9 mouse cellular contexts compared by ENCODE assay signal in the genomic region with DNA sequence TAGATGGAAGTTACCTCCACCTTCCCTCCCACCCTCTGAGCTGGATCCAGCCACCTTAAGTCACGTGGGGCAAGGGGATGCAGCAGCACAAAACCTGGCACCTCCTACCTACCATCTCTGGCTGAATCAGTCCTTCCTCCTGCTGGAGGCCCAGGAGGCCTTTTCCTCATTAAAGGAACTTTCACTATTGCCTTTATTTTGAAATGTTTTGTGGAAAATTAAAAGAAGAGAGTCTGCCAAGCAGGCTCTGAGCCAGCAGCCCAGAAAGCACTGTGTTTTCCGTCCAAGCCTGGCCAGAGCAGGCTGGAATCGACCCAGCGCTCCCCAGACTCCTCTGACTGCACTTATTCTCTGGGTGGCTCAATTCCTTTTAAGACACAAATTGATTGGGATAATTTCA.
A peak's percentile ranks its signal among the peaks of the same experiment; 100 is the strongest.
DNase-seq lines count a peak whose midpoint lies in the region; ATAC-seq lines count a peak whose summit lies in the region.
"Had no signal": no experiment of that assay in that cellular context is flagged by ENCODE, and none has a peak within 500 bp of the region (broad histone marks: within the 10 kb centered on the region; RNA-seq: fewer than 3 reads in every experiment).

No protein-coding gene starts in this region.

- no peak overlapping the region for H3K9ac ChIP-seq in heart, embryonic 11.5 days (ENCODE audit: low read depth, low read length)
- H3K9ac ChIP-seq in limb, embryonic 15.5 days = no peak overlapping the region
- H3K9ac ChIP-seq in hindbrain, embryonic 12.5 days = no peak overlapping the region
- H3K9ac ChIP-seq: liver, embryonic 13.5 days had no signal

- H3K27me3 ChIP-seq in heart, embryonic 11.5 days (ENCODE audit: control insufficient read depth, insufficient read depth, low read length) = no peaks in the 10 kb centered on the region
- H3K27me3 ChIP-seq in limb, embryonic 15.5 days = no peaks in the 10 kb centered on the region
- no peaks in the 10 kb centered on the region for H3K27me3 ChIP-seq in hindbrain, embryonic 12.5 days
- H3K27me3 ChIP-seq: liver, embryonic 13.5 days had no signal

- H3K4me2 ChIP-seq in heart, embryonic 11.5 days = no peak overlapping the region
- no peak overlapping the region for H3K4me2 ChIP-seq in limb, embryonic 15.5 days
- no peak overlapping the region for H3K4me2 ChIP-seq in hindbrain, embryonic 12.5 days (replicated peaks)
- H3K4me2 ChIP-seq: liver, embryonic 13.5 days had no signal

- H3K36me3 ChIP-seq in heart, embryonic 11.5 days (ENCODE audit: control insufficient read depth, insufficient read depth, low read length) = no peaks in the 10 kb centered on the region
- H3K36me3 ChIP-seq in limb, embryonic 15.5 days = no peaks in the 10 kb centered on the region
- H3K36me3 ChIP-seq in hindbrain, embryonic 12.5 days = no peaks in the 10 kb centered on the region
- H3K36me3 ChIP-seq: liver, embryonic 13.5 days had no signal

- 80% methylated on average over 4 of the region's 4 CpGs for WGBS in heart, embryonic 11.5 days (ENCODE audit: insufficient replicate concordance)
- 49% methylated on average over 4 of the region's 4 CpGs for WGBS in limb, embryonic 15.5 days
- 79% methylated on average over 4 of the region's 4 CpGs for WGBS in hindbrain, embryonic 12.5 days

- DNase-seq in heart, adult 18-20 months = peak; percentile 74 to 79
- peak; percentile 9 for DNase-seq in adrenal gland, adult 8-10 months
- DNase-seq in gastrocnemius, postnatal 10 days = peak; percentile 73
- DNase-seq in liver = no peak
- DNase-seq: liver, embryonic 13.5 days had no signal

- H3K4me1 ChIP-seq in heart, embryonic 11.5 days (ENCODE audit: control insufficient read depth, insufficient read depth, low read length) = no peaks in the 10 kb centered on the region
- peaks cover 3% of the 10 kb centered on the region for H3K4me1 ChIP-seq in limb, embryonic 15.5 days
- H3K4me1 ChIP-seq in hindbrain, embryonic 12.5 days = peaks cover 3% of the 10 kb centered on the region; the same call in 1 of the 2 replicates
- H3K4me1 ChIP-seq: liver, embryonic 13.5 days had no signal

- H3K9me3 ChIP-seq in heart, embryonic 11.5 days (replicated peaks; ENCODE audit: control insufficient read depth, low read length) = no peaks in the 10 kb centered on the region
- no peaks in the 10 kb centered on the region for H3K9me3 ChIP-seq in limb, embryonic 15.5 days
- H3K9me3 ChIP-seq in hindbrain, embryonic 12.5 days (replicated peaks) = no peaks in the 10 kb centered on the region

- no peak for ATAC-seq in heart, embryonic 11.5 days (replicated peaks; ENCODE audit: insufficient number of reproducible peaks, low FRiP score, low TSS enrichment)
- ATAC-seq in limb, embryonic 15.5 days (ENCODE audit: insufficient number of reproducible peaks, low FRiP score, low TSS enrichment, low read depth) = peak; percentile 24; the same call in 1 of the 2 replicates
- no peak for ATAC-seq in erythroid progenitor cell, adult 5-6 weeks (replicated peaks; ENCODE audit: low FRiP score, poor library complexity, severe bottlenecking)
- no peak for ATAC-seq in hindbrain, embryonic 12.5 days (ENCODE audit: low FRiP score)

- H3K4me3 ChIP-seq in heart, embryonic 11.5 days (ENCODE audit: low read depth, low read length) = no peak overlapping the region
- H3K4me3 ChIP-seq in limb, embryonic 15.5 days = no peak overlapping the region
- H3K4me3 ChIP-seq in hindbrain, embryonic 12.5 days = no peak overlapping the region
- H3K4me3 ChIP-seq: liver, embryonic 13.5 days had no signal

- no peak overlapping the region for H3K27ac ChIP-seq in heart, embryonic 11.5 days (ENCODE audit: low read depth, low read length)
- no peak overlapping the region for H3K27ac ChIP-seq in limb, embryonic 15.5 days
- H3K27ac ChIP-seq in hindbrain, embryonic 12.5 days = no peak overlapping the region
- H3K27ac ChIP-seq: liver, embryonic 13.5 days had no signal
